Mouse (Mus musculus) lung, embryonic 15.5 days (tissue): ENCODE measurements around the gene Mthfd1l. TPM values are rescaled to one million over a fixed set of nuclear protein-coding genes. Genes with fewer than 3 reads are reported as not detected.
A peak's percentile ranks its signal among the peaks of the same experiment; 100 is the strongest.

Source experiments
- ATAC-seq: fragments of 200-750 bp; cut with Nextera tagmentation; 2 replicates; pipeline ENCODE4 v1.8.0; 2017; ENCODE audit warnings: moderate number of reproducible peaks, borderline replicate concordance; ENCODE audit not compliant: low FRiP score, low TSS enrichment; ENCODE audit errors: extremely low read depth
- H3K27ac ChIP-seq: fragments of 300-500 bp; sonication (generic); 2 replicates; pipeline ENCODE4 v1.5.1; 2015; ENCODE audit warnings: moderate library complexity, mild to moderate bottlenecking, inconsistent platforms
- H3K27me3 ChIP-seq: fragments of 300-500 bp; sonication (generic); 2 replicates; pipeline ENCODE4 v1.6.1; 2015; ENCODE audit warnings: inconsistent platforms
- H3K36me3 ChIP-seq: fragments of 300-500 bp; sonication (generic); 2 replicates; pipeline ENCODE4 v1.6.1; 2015; ENCODE audit warnings: inconsistent platforms
- H3K4me1 ChIP-seq: fragments of 300-500 bp; sonication (generic); 2 replicates; pipeline ENCODE4 v1.6.1; 2015; ENCODE audit warnings: inconsistent platforms
- H3K4me2 ChIP-seq: fragments of 300-500 bp; sonication (generic); 2 replicates; pipeline ENCODE4 v1.6.1; 2015; ENCODE audit warnings: inconsistent platforms, mild to moderate bottlenecking, moderate library complexity
- H3K4me3 ChIP-seq: fragments of 300-500 bp; sonication (generic); 2 replicates; pipeline ENCODE4 v1.5.1; 2015; ENCODE audit warnings: mild to moderate bottlenecking, inconsistent platforms
- H3K9ac ChIP-seq: fragments of 300-500 bp; sonication (generic); 2 replicates; pipeline ENCODE4 v1.6.1; 2015; ENCODE audit warnings: inconsistent platforms
- H3K9me3 ChIP-seq: fragments of 300-500 bp; sonication (generic); 2 replicates; pipeline ENCODE4 v1.6.1; 2016; ENCODE audit warnings: inconsistent platforms
- WGBS: fragments of 180-500 bp; shearing (Covaris S2); methylation state at CpG from one replicate; pipeline ENCODE4 v1.1.7; 2015; 5-methylcytosine and 5-hydroxymethylcytosine counted together
- polyA plus RNA-seq: library from polyadenylated mRNA; unstranded; fragments of >200 nt; fragmentation: Nextera tagmentation; extraction: Ambion mirVana; gene quantifications from 2 replicates; pipeline ENCODE4 v1.2.1, GENCODE M21; 2015

Mthfd1l gene
- polyA plus RNA-seq, 1 experiment from 2014 or later: 16.1 TPM

DNA sequence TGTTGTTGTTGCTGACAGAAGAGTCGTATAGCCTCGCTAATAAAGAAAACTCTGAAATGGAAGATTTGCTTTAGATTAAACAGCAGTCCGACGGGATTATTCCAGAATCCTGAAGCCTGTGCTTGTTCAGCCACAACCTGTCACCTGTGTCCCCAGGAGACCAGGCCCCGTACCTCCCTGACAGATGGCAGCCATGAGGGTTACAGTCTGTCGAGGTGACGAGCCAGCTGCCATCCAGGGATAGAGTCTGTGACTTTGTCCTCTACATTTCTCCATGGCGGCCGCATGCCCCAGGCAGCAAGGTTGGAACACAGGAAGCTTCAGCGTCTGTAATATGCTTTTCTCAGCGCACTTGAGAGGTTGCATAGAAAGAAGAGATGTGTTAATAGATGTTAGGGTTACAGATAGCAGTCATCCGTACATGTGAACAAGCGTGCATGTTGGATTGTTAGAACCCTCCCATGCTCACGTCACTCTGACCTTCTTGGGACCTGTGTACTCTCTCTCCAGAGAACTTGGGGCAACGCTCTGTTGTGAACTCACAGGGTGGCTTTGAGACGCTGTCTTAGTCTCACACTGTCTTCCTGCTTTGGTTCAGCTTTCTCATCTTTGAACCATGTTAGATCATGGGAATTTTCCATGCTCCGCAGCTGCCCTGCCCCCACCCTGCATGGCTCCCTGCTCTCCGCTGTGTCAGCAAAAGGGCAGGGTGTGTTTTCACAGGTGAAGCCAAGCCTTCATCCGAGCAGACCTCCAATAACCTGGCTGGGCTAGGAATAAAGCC is 80.6 kb downstream of the Mthfd1l start:
- Histone ChIP-seq H3K27ac (no peak overlapping the region), H3K4me2 (no peak overlapping the region), H3K9me3 (no peaks in the 10 kb centered on the region), H3K4me1 (no peaks in the 10 kb centered on the region; the same call in 1 of the 2 replicates), H3K4me3 (no peak overlapping the region), H3K9ac (no peak overlapping the region), H3K27me3 (no peaks in the 10 kb centered on the region), H3K36me3 (no peaks in the 10 kb centered on the region; the same call in 1 of the 2 replicates)
- WGBS: 81% methylated on average over 19 of the region's 19 CpGs
- no peak for ATAC-seq

- Histone ChIP-seq H3K27ac (no peak overlapping the region), H3K9me3 (no peaks in the 10 kb centered on the region), H3K27me3 (no peaks in the 10 kb centered on the region), H3K4me3 (no peak overlapping the region), H3K4me1 (no peaks in the 10 kb centered on the region; the same call in 1 of the 2 replicates), H3K4me2 (no peak overlapping the region), H3K36me3 (no peaks in the 10 kb centered on the region; the same call in 1 of the 2 replicates), H3K9ac (no peak overlapping the region)
- 57% methylated on average over 1 of the region's 1 CpGs for WGBS
- no peak for ATAC-seq
These were observed 81.7 kb downstream of the Mthfd1l start for GRCm38 (mm10) chr10:4054589-4054988.

- Histone ChIP-seq H3K4me2 (no peak overlapping the region), H3K27ac (no peak overlapping the region), H3K27me3 (no peaks in the 10 kb centered on the region), H3K9me3 (no peaks in the 10 kb centered on the region), H3K4me3 (no peak overlapping the region), H3K36me3 (no peaks in the 10 kb centered on the region; the same call in 1 of the 2 replicates), H3K9ac (no peak overlapping the region), H3K4me1 (no peaks in the 10 kb centered on the region; the same call in 1 of the 2 replicates)
- WGBS: 96% methylated on average over 3 of the region's 3 CpGs
- ATAC-seq: no peak
These were observed 84.5 kb downstream of the Mthfd1l start for GRCm38 (mm10) chr10:4057397-4057796.

- H3K36me3 ChIP-seq: no peaks in the 10 kb centered on the region; the same call in 1 of the 2 replicates
- 73% methylated on average over 5 of the region's 5 CpGs for WGBS
- no peaks in the 10 kb centered on the region for H3K9me3 ChIP-seq
- no peak overlapping the region for H3K4me3 ChIP-seq
- H3K27ac ChIP-seq: no peak overlapping the region
- H3K27me3 ChIP-seq: no peaks in the 10 kb centered on the region
- H3K4me2 ChIP-seq: no peak overlapping the region
- ATAC-seq: no peak
- H3K9ac ChIP-seq: no peak overlapping the region
- no peaks in the 10 kb centered on the region; the same call in 1 of the 2 replicates for H3K4me1 ChIP-seq
These were observed 84.9 kb downstream of the Mthfd1l start for GRCm38 (mm10) chr10:4057832-4058231.

GRCm38 (mm10) chr10:4061071-4061987 is 88.4 kb downstream of the Mthfd1l start:
- no peak overlapping the region for H3K27ac ChIP-seq
- no peak for ATAC-seq
- H3K4me3 ChIP-seq: no peak overlapping the region
- WGBS: 78% methylated on average over 11 of the region's 11 CpGs
- H3K9me3 ChIP-seq: no peaks in the 10 kb centered on the region
- no peak overlapping the region for H3K4me2 ChIP-seq
- H3K36me3 ChIP-seq: peaks cover 4% of the 10 kb centered on the region; the same call in 1 of the 2 replicates
- H3K27me3 ChIP-seq: no peaks in the 10 kb centered on the region
- peaks cover 10% of the 10 kb centered on the region; the same call in 1 of the 2 replicates for H3K4me1 ChIP-seq
- no peak overlapping the region for H3K9ac ChIP-seq

DNA sequence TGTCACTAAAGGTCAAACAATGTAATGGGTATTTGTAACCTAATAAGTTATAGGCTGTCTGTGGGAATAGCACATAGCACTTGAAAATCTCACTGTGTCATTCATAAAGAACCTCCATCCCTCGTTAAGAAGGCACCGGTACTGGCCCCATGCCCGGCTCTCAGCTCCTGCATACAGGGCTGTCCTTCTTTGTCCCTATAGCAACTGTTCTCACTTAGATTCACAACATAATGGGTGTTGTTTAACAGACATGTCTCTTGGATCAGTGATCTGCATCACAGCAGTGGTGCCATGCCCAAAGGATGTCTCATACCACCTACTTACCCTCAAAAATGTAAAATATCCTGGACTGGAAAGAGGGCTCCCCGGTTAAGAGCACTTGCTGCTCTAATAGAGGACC is 90.6 kb downstream of the Mthfd1l start:
- H3K27me3 ChIP-seq: no peaks in the 10 kb centered on the region
- H3K9ac ChIP-seq: no peak overlapping the region
- H3K9me3 ChIP-seq: no peaks in the 10 kb centered on the region
- H3K4me3 ChIP-seq: no peak overlapping the region
- no peak for ATAC-seq
- H3K4me2 ChIP-seq: no peak overlapping the region
- 76% methylated on average over 4 of the region's 4 CpGs for WGBS
- 0 out of 2 replicates have a peak, but pooled peaks cover 4% of the 10 kb centered on the region for H3K36me3 ChIP-seq
- peaks cover 10% of the 10 kb centered on the region; the same call in 1 of the 2 replicates for H3K4me1 ChIP-seq
- no peak overlapping the region for H3K27ac ChIP-seq

GRCm38 (mm10) chr10:4065295-4066084 is 92.6 kb downstream of the Mthfd1l start:
- WGBS: 51% methylated on average over 15 of the region's 15 CpGs

GRCm38 (mm10) chr10:4069258-4069826 is 96.4 kb downstream of the Mthfd1l start:
- no peaks in the 10 kb centered on the region for H3K36me3 ChIP-seq
- no peaks in the 10 kb centered on the region for H3K27me3 ChIP-seq
- peak overlapping the region; percentile 37; the same call in 1 of the 2 replicates for H3K27ac ChIP-seq
- no peak overlapping the region for H3K9ac ChIP-seq
- WGBS: 63% methylated on average over 7 of the region's 7 CpGs
- no peak overlapping the region for H3K4me3 ChIP-seq
- H3K9me3 ChIP-seq: no peaks in the 10 kb centered on the region
- no peak overlapping the region for H3K4me2 ChIP-seq
- peaks cover 30% of the 10 kb centered on the region for H3K4me1 ChIP-seq
- 0 out of 2 replicates have a peak, but pooled peaks have one; percentile 32 for ATAC-seq

More at GRCm38 (mm10) chr10:4065295-4066084, 92.6 kb downstream of the Mthfd1l start:
- no peak overlapping the region for H3K4me3 ChIP-seq
- H3K9ac ChIP-seq: no peak overlapping the region
- H3K27me3 ChIP-seq: no peaks in the 10 kb centered on the region
- no peaks in the 10 kb centered on the region for H3K9me3 ChIP-seq
- ATAC-seq: peak; percentile 83
- H3K27ac ChIP-seq: peak overlapping the region; percentile 69
- H3K4me1 ChIP-seq: peaks cover 19% of the 10 kb centered on the region
- 0 out of 2 replicates have a peak, but pooled peaks cover 4% of the 10 kb centered on the region for H3K36me3 ChIP-seq
- no peak overlapping the region for H3K4me2 ChIP-seq

- no peaks in the 10 kb centered on the region for H3K27me3 ChIP-seq
- WGBS: 87% methylated on average over 7 of the region's 7 CpGs
These were observed 97.1 kb downstream of the Mthfd1l start for GRCm38 (mm10) chr10:4070061-4070460.

GRCm38 (mm10) chr10:4071069-4071844 is 98.3 kb downstream of the Mthfd1l start:
- Histone ChIP-seq H3K9me3 (no peaks in the 10 kb centered on the region), H3K27ac (no peak overlapping the region), H3K4me1 (peaks cover 21% of the 10 kb centered on the region; the same call in 1 of the 2 replicates), H3K4me2 (no peak overlapping the region), H3K4me3 (no peak overlapping the region), H3K27me3 (no peaks in the 10 kb centered on the region), H3K36me3 (no peaks in the 10 kb centered on the region), H3K9ac (no peak overlapping the region)
- WGBS: 68% methylated on average over 8 of the region's 8 CpGs
- ATAC-seq: no peak

More at GRCm38 (mm10) chr10:4070061-4070460, 97.1 kb downstream of the Mthfd1l start:
- H3K4me1 ChIP-seq: peaks cover 29% of the 10 kb centered on the region
- no peaks in the 10 kb centered on the region for H3K36me3 ChIP-seq
- ATAC-seq: no peak
- H3K9me3 ChIP-seq: no peaks in the 10 kb centered on the region
- H3K4me2 ChIP-seq: no peak overlapping the region
- H3K27ac ChIP-seq: no peak overlapping the region
- no peak overlapping the region for H3K4me3 ChIP-seq
- no peak overlapping the region for H3K9ac ChIP-seq
